22 mouse cellular contexts compared by ENCODE assay signal in genomic region chr11:72123531-72123930, GRCm38 (mm10). TPM values are rescaled to one million over a fixed set of nuclear protein-coding genes. Genes with fewer than 3 reads are reported as not detected.
DNase-seq lines count a peak whose midpoint lies in the region; TF ChIP-seq lines count a peak whose summit lies in the region.
"Had no signal": no experiment of that assay in that cellular context is flagged by ENCODE, and none has a peak within 500 bp of the region (broad histone marks: within the 10 kb centered on the region; RNA-seq: fewer than 3 reads in every experiment).

No protein-coding gene starts in this region.

- no peak for TF ChIP-seq CTCF in lung, adult 2 months (IDR thresholded peaks at IDR 0.05; ENCODE audit: insufficient read depth, low read length)
- TF ChIP-seq CTCF in brain, embryonic 14.5 days (IDR thresholded peaks at IDR 0.05; ENCODE audit: borderline replicate concordance, extremely low read depth, insufficient read depth, insufficient read length) = no peak

- H3K4me1 ChIP-seq in lung, adult 2 months (ENCODE audit: control insufficient read depth, insufficient read depth, low read length) = no peaks in the 10 kb centered on the region; the same call in 1 of the 2 replicates
- H3K4me1 ChIP-seq: embryonic facial prominence, embryonic 13.5 days had no signal

- no peak overlapping the region for H3K4me3 ChIP-seq in lung, adult 2 months (replicated peaks; ENCODE audit: extremely low read depth, low read depth, low read length)
- H3K4me3 ChIP-seq: embryonic facial prominence, embryonic 13.5 days; embryonic facial prominence, embryonic 15.5 days; erythroblast, embryonic 14.5 days; forebrain, embryonic 10.5 days; forebrain, embryonic 12.5 days had no signal

- TF ChIP-seq POLR2A in lung, adult 2 months (IDR thresholded peaks at IDR 0.05; ENCODE audit: borderline replicate concordance, extremely low read depth, low read depth, low read length) = no peak
- TF ChIP-seq POLR2A in brain, embryonic 14.5 days (IDR thresholded peaks at IDR 0.05; ENCODE audit: borderline replicate concordance, extremely low read depth, insufficient read depth, insufficient read length, poor library complexity, severe bottlenecking) = no peak

- peak; percentile 40 to 44 for DNase-seq in lung, adult 18-20 months
- DNase-seq in lung, adult 2 months = no peak
- DNase-seq in lung, postnatal 36 days = peak; percentile 50
- DNase-seq in lung, postnatal 10 days = no peak
- DNase-seq in brain, embryonic 14.5 days (ENCODE audit: low read depth) = peak; percentile 35
- DNase-seq: adrenal gland, adult 8-10 months; adrenal gland, postnatal 14 days; adrenal gland, postnatal 36 days; B cell, adult 2 months; cerebellum, adult 11 months; cerebellum, adult 18-20 months; cerebellum, adult 8-10 months; cerebellum, adult 9-11 months; cerebellum, postnatal 14 days; cerebellum, postnatal 36 days; embryo, embryonic 11 days had no signal

- 70% methylated on average over 4 of the region's 4 CpGs for WGBS in lung, adult 2 months

RNA-seq across cellular contexts. Expression of gene Pitpnm3, which starts 12.0 kb away (rescaled TPM):
- polyA plus RNA-seq in lung, adult 2 months (2012; rRNA removed) = 26.9 and 30.0 TPM in 2 replicates
- polyA plus RNA-seq in brain, embryonic 14.5 days (2012; rRNA removed) = 8.2 and 13.0 TPM in 2 replicates
- polyA plus RNA-seq: activated CD4-positive, CD25-positive, alpha-beta regulatory T cell, adult 4 months; erythroblast, embryonic 14.5 days had no signal

Comparison
In these comparisons a context has a peak if more than half of its experiments do, and no peak if none do; other contexts are left out.
1. DNase-seq: peak in lung, adult 18-20 months (2 of 2), lung, postnatal 36 days (single experiment) and brain, embryonic 14.5 days (single experiment); none in lung, adult 2 months (single experiment) and lung, postnatal 10 days (single experiment).